Mouse (Mus musculus): ENCODE measurements around the gene Mapre3. TPM values are rescaled to one million over a fixed set of nuclear protein-coding genes. Genes with fewer than 3 reads are reported as not detected.

Gene Mapre3
- 236 TPM for polyA plus RNA-seq (2015; fragmentation: Illumina TruSeq; extraction: RNeasy Lipid Tissue Mini Kit (QIAGEN cat#74804); ENCODE audit: low read depth, low replicate concordance)

DNA sequence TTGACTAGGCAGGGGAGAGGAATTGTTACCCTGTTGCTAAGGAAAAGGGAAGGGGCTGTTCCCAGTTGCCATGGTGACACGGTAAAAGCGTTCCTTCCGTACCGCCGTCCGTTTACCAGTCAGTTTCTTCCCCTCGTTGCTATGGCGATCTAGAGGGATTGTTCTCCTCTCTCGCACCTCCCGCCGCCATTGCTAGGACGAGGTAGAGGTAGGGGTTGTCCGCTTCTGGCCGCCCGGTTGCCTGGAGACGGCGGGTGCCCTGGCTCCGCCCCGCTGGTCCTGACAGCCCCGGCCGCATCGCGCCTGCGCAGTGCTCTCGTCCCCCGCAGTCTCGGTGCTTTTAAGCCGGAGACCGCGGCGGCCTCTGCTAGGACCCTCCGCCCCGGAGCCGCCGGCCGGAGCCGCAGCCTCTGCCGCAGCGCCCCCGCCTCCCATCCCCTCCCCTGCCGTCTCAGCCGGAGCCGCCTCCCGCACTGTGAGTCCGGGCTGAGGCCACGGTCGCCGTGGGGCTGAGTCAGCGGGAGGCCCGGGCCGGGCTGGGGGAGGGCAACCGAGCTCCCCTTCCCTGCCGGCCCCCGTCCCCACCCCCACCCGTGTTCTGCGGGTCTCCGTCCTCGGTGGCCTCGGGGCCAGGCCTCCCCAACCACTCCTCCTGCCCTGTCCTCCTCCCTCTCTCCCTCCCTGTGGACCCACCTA, at the start of gene Mapre3:
Gene Mapre3, plus strand, starts transcription at position 218 of the 696 bp plus-strand sequence.

GRCm38 (mm10) chr5:30867712-30868111, 53.3 kb downstream of the Mapre3 start, which contains the start of gene Tmem214:
Tmem214 (plus strand) TSS chr5:30868012.

GRCm38 (mm10) chr5:30888337-30889087, 74.1 kb downstream of the Mapre3 start, which contains the start of gene Agbl5:
Agbl5 (plus strand) TSS chr5:30888694.

DNA sequence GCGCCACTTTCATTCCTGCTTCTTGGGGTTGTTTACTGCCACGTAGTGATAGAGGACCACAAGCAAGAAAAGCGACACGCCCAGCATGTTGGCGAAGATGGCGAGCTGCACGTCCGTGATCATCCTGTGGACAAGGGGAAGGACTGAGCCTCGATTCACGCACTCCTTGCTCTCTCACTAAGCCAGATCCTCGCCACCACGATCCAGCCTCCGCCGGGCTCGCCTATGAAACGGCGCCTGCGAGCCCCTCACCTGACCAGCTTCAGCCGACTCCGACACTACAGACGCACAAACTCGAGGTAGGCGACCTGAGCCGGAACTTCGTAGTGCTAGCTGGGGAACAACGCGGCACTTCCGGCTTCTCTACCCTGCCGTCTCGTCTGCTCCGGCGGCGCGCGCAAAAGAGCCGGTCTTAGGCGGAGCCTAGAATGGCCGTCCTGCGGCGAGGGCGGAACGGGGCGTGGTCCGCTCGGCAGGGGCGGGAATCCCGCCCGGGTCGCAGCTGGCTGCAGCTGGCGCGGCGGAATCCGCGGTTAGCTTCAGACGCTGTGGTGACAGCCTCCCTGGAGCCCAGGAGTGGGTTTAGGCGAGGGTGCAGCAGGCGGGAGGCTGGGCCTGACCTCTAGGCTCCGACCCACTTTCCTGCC, 93.1 kb downstream of the Mapre3 start, which contains the start of gene Ost4:
Gene Ost4, minus strand, starts transcription at position 376 of the 647 bp plus-strand sequence.

GRCm38 (mm10) chr5:30913060-30913841, 98.8 kb downstream of the Mapre3 start, which contains the start of gene Emilin1:
Emilin1 (plus strand) TSS chr5:30913402.

Other genes with a start within 250 kb of the Mapre3 start
- 13.8 TPM for gene Kcnk3, start 226.5 kb upstream of the Mapre3 start, polyA plus RNA-seq (2015; fragmentation: Illumina TruSeq; extraction: RNeasy Lipid Tissue Mini Kit (QIAGEN cat#74804); ENCODE audit: low read depth, low replicate concordance)
- 30.4 TPM for gene Slc35f6, start 166.7 kb upstream of the Mapre3 start, polyA plus RNA-seq (2015; fragmentation: Illumina TruSeq; extraction: RNeasy Lipid Tissue Mini Kit (QIAGEN cat#74804); ENCODE audit: low read depth, low replicate concordance)
- gene Cenpa, start 147.9 kb upstream of the Mapre3 start, polyA plus RNA-seq (2015; fragmentation: Illumina TruSeq; extraction: RNeasy Lipid Tissue Mini Kit (QIAGEN cat#74804); ENCODE audit: low read depth, low replicate concordance) = 5.5 TPM
- 14.7 TPM for gene Dpysl5, start 103.1 kb upstream of the Mapre3 start, polyA plus RNA-seq (2015; fragmentation: Illumina TruSeq; extraction: RNeasy Lipid Tissue Mini Kit (QIAGEN cat#74804); ENCODE audit: low read depth, low replicate concordance)
- 48.4 TPM for gene Tmem214, start 53.4 kb downstream of the Mapre3 start, polyA plus RNA-seq (2015; fragmentation: Illumina TruSeq; extraction: RNeasy Lipid Tissue Mini Kit (QIAGEN cat#74804); ENCODE audit: low read depth, low replicate concordance)
- gene Agbl5, start 74.1 kb downstream of the Mapre3 start, polyA plus RNA-seq (2015; fragmentation: Illumina TruSeq; extraction: RNeasy Lipid Tissue Mini Kit (QIAGEN cat#74804); ENCODE audit: low read depth, low replicate concordance) = 11.1 TPM
- 148 TPM for gene Ost4, start 93.1 kb downstream of the Mapre3 start, polyA plus RNA-seq (2015; fragmentation: Illumina TruSeq; extraction: RNeasy Lipid Tissue Mini Kit (QIAGEN cat#74804); ENCODE audit: low read depth, low replicate concordance)
- gene Emilin1, start 98.8 kb downstream of the Mapre3 start, polyA plus RNA-seq (2015; fragmentation: Illumina TruSeq; extraction: RNeasy Lipid Tissue Mini Kit (QIAGEN cat#74804); ENCODE audit: low read depth, low replicate concordance) = 2.1 TPM
- gene Khk, start 106.8 kb downstream of the Mapre3 start, polyA plus RNA-seq (2015; fragmentation: Illumina TruSeq; extraction: RNeasy Lipid Tissue Mini Kit (QIAGEN cat#74804); ENCODE audit: low read depth, low replicate concordance) = 25.3 TPM
- 26.6 TPM for gene Cgref1, start 130.9 kb downstream of the Mapre3 start, polyA plus RNA-seq (2015; fragmentation: Illumina TruSeq; extraction: RNeasy Lipid Tissue Mini Kit (QIAGEN cat#74804); ENCODE audit: low read depth, low replicate concordance)
- gene Preb, start 145.7 kb downstream of the Mapre3 start, polyA plus RNA-seq (2015; fragmentation: Illumina TruSeq; extraction: RNeasy Lipid Tissue Mini Kit (QIAGEN cat#74804); ENCODE audit: low read depth, low replicate concordance) = 116 TPM
- 0.37 TPM for gene Tcf23, start 154.0 kb downstream of the Mapre3 start, polyA plus RNA-seq (2015; fragmentation: Illumina TruSeq; extraction: RNeasy Lipid Tissue Mini Kit (QIAGEN cat#74804); ENCODE audit: low read depth, low replicate concordance)
- 160 TPM for gene Atraid, start 233.7 kb downstream of the Mapre3 start, polyA plus RNA-seq (2015; fragmentation: Illumina TruSeq; extraction: RNeasy Lipid Tissue Mini Kit (QIAGEN cat#74804); ENCODE audit: low read depth, low replicate concordance)
- gene Slc5a6, start 234.3 kb downstream of the Mapre3 start, polyA plus RNA-seq (2015; fragmentation: Illumina TruSeq; extraction: RNeasy Lipid Tissue Mini Kit (QIAGEN cat#74804); ENCODE audit: low read depth, low replicate concordance) = 22.1 TPM
- gene Cad, start 240.1 kb downstream of the Mapre3 start, polyA plus RNA-seq (2015; fragmentation: Illumina TruSeq; extraction: RNeasy Lipid Tissue Mini Kit (QIAGEN cat#74804); ENCODE audit: low read depth, low replicate concordance) = 7.9 TPM